Mouse (Mus musculus): ENCODE results near the gene Cwf19l1. TPM values are rescaled to one million over a fixed set of nuclear protein-coding genes. Genes with fewer than 3 reads are reported as not detected.
A peak's percentile ranks its signal among the peaks of the same experiment; 100 is the strongest.

Cwf19l1 gene
- 14.7 and 16.9 TPM in 2 replicates for polyA plus RNA-seq (2015; fragmentation: Nextera tagmentation; extraction: Ambion mirVana)

GRCm38 (mm10) chr19:44135072-44135959, at the start of gene Cwf19l1:
TSS of gene Cwf19l1 (minus strand) at chr19:44135876.
- peak; percentile 90 for ATAC-seq (ENCODE audit: insufficient read depth)
- peaks cover 45% of the 10 kb centered on the region for H3K36me3 ChIP-seq (replicated peaks)
- WGBS (ENCODE audit: insufficient replicate concordance): under 1% methylated on average over 45 of the region's 45 CpGs

DNA sequence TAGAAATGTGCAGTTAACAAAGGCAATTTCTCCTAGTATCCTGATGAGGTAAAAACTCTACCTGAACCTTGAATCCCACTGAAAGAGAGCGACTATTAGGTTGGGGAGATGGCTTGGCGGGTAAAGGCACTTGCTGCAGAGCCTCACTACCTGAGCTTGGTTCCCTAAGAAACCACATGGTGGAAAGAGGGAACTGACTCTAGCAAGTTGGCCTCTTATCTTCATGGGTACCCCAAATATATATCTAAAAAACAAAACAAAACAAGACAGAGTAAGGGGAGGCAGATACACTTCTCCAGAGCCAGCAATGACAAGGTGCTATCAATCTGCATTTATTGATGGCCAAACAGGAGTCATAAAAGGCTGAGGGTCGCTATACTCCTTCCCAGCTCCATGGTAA, 48.3 kb upstream of the Cwf19l1 start:
- no peaks in the 10 kb centered on the region for H3K36me3 ChIP-seq (replicated peaks)
- no peaks in the 10 kb centered on the region for H3K4me1 ChIP-seq (replicated peaks)
- H3K9ac ChIP-seq: no peak overlapping the region
- ATAC-seq (ENCODE audit: insufficient read depth): no peak
- no peak overlapping the region for H3K27ac ChIP-seq (replicated peaks)
- WGBS (ENCODE audit: insufficient replicate concordance): 44% methylated on average over 3 of the region's 3 CpGs
- no peak overlapping the region for H3K4me2 ChIP-seq
- no peak overlapping the region for H3K4me3 ChIP-seq (replicated peaks)
- H3K27me3 ChIP-seq: no peaks in the 10 kb centered on the region
- H3K9me3 ChIP-seq (replicated peaks): no peaks in the 10 kb centered on the region

More at GRCm38 (mm10) chr19:44135072-44135959, at the start of gene Cwf19l1:
- peak within 1 kb of the TSS; percentile 72 for H3K4me3 ChIP-seq (replicated peaks)
- H3K4me1 ChIP-seq (replicated peaks): peaks cover 23% of the 10 kb centered on the region
- no peaks in the 10 kb centered on the region for H3K27me3 ChIP-seq
- peak within 1 kb of the TSS; percentile 80 for H3K4me2 ChIP-seq
- no peaks in the 10 kb centered on the region for H3K9me3 ChIP-seq (replicated peaks)
- H3K27ac ChIP-seq (replicated peaks): peak within 1 kb of the TSS; percentile 77
- H3K9ac ChIP-seq: peak within 1 kb of the TSS; percentile 64

- WGBS (ENCODE audit: insufficient replicate concordance): 46% methylated on average over 1 of the region's 1 CpGs
- Histone ChIP-seq H3K9me3 (replicated peaks) (no peaks in the 10 kb centered on the region), H3K9ac (no peak overlapping the region), H3K36me3 (replicated peaks) (no peaks in the 10 kb centered on the region), H3K27ac (replicated peaks) (no peak overlapping the region), H3K4me3 (replicated peaks) (no peak overlapping the region), H3K4me1 (replicated peaks) (no peaks in the 10 kb centered on the region), H3K27me3 (no peaks in the 10 kb centered on the region), H3K4me2 (no peak overlapping the region)
- no peak for ATAC-seq (ENCODE audit: insufficient read depth)
Measured at GRCm38 (mm10) chr19:44180502-44180901, 44.8 kb upstream of the Cwf19l1 start.

DNA sequence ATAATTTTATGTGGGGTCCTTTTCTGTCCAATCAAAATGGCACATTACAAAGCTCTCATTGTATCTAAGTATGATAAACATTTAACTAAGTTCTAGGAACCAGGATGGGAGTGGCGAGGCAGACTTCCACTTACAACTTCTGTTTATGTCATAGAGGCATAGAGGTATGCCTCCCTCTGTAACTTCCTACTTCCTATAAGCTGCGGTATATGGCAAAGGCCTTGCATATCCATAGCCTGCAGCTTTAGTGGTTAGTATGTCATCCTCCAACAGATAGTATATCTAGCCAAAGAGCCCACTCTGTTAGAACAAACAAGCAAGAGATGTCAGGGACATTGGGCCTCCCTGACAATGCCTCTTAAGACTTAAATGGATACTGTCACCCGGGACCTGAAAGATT, 41.1 kb upstream of the Cwf19l1 start:
- Histone ChIP-seq H3K36me3 (replicated peaks) (no peaks in the 10 kb centered on the region), H3K4me2 (no peak overlapping the region), H3K27ac (replicated peaks) (no peak overlapping the region), H3K9ac (no peak overlapping the region), H3K27me3 (no peaks in the 10 kb centered on the region), H3K4me1 (replicated peaks) (no peaks in the 10 kb centered on the region), H3K9me3 (replicated peaks) (no peaks in the 10 kb centered on the region), H3K4me3 (replicated peaks) (no peak overlapping the region)
- WGBS (ENCODE audit: insufficient replicate concordance): 51% methylated on average over 3 of the region's 3 CpGs
- no peak for ATAC-seq (ENCODE audit: insufficient read depth)

DNA sequence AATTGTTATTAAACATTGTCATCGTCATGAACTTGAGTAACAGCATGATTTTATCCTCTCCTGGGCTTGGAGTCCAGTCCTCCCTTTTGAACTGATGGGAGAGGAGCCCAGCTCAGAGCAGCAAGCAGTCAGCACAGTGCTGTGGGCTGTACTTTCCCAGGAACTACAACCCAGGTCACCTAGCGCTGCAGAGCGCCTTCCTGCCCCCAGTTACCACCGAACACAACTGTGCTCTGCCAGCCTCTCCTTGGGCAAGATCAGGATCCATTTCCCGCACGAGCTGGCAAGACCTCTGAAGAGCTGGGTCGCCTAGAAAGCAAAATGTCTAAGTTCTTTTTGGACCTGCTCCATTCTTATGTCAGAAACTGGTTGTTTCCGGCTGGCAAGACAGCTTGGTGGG, 39.2 kb upstream of the Cwf19l1 start:
- H3K36me3 ChIP-seq (replicated peaks): no peaks in the 10 kb centered on the region
- no peak overlapping the region for H3K27ac ChIP-seq (replicated peaks)
- no peaks in the 10 kb centered on the region for H3K4me1 ChIP-seq (replicated peaks)
- ATAC-seq (ENCODE audit: insufficient read depth): no peak
- H3K4me2 ChIP-seq: no peak overlapping the region
- no peaks in the 10 kb centered on the region for H3K27me3 ChIP-seq
- no peak overlapping the region for H3K9ac ChIP-seq
- 51% methylated on average over 8 of the region's 8 CpGs for WGBS (ENCODE audit: insufficient replicate concordance)
- H3K4me3 ChIP-seq (replicated peaks): no peak overlapping the region
- H3K9me3 ChIP-seq (replicated peaks): no peaks in the 10 kb centered on the region

- no peaks in the 10 kb centered on the region for H3K4me1 ChIP-seq (replicated peaks)
- H3K27ac ChIP-seq (replicated peaks): no peak overlapping the region
- peaks cover 19% of the 10 kb centered on the region; the same call in 1 of the 2 replicates for H3K27me3 ChIP-seq
- no peak overlapping the region for H3K9ac ChIP-seq
- no peaks in the 10 kb centered on the region for H3K36me3 ChIP-seq (replicated peaks)
- H3K4me3 ChIP-seq (replicated peaks): no peak overlapping the region
- ATAC-seq (ENCODE audit: insufficient read depth): no peak
- H3K4me2 ChIP-seq: no peak overlapping the region
- 4% methylated on average over 3 of the region's 3 CpGs for WGBS (ENCODE audit: insufficient replicate concordance)
- H3K9me3 ChIP-seq (replicated peaks): no peaks in the 10 kb centered on the region
Measured at GRCm38 (mm10) chr19:44161515-44161914, 25.8 kb upstream of the Cwf19l1 start.

- no peak for ATAC-seq (ENCODE audit: insufficient read depth)
- H3K9ac ChIP-seq: no peak overlapping the region
- no peaks in the 10 kb centered on the region for H3K4me1 ChIP-seq (replicated peaks)
- no peak overlapping the region for H3K27ac ChIP-seq (replicated peaks)
- H3K36me3 ChIP-seq (replicated peaks): no peaks in the 10 kb centered on the region
- 52% methylated on average over 3 of the region's 3 CpGs for WGBS (ENCODE audit: insufficient replicate concordance)
- H3K4me2 ChIP-seq: no peak overlapping the region
- H3K9me3 ChIP-seq (replicated peaks): no peaks in the 10 kb centered on the region
- no peak overlapping the region for H3K4me3 ChIP-seq (replicated peaks)
- peaks cover 29% of the 10 kb centered on the region for H3K27me3 ChIP-seq
Measured at GRCm38 (mm10) chr19:44159386-44159785, 23.7 kb upstream of the Cwf19l1 start.

GRCm38 (mm10) chr19:44157005-44157404, 21.3 kb upstream of the Cwf19l1 start:
- no peaks in the 10 kb centered on the region for H3K9me3 ChIP-seq (replicated peaks)
- WGBS (ENCODE audit: insufficient replicate concordance): 74% methylated on average over 10 of the region's 10 CpGs

DNA sequence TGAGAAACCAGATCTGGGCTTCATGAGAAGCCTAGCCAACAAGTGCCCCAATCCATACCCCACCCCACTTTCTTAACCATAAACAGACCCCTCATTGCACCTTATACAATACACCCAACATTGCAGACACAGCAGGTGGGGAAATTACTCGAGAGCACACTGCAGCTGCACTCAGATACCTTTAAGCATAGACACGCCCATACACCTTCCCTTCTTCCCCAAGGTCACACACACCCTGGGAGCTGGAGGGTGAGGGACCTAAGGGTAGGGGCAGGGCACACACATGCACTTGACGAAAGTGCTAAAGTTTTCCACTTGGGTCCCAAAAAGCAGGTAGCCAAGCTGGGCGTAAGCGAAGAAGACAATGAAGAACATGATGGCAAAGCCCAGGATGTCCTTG, 18.1 kb upstream of the Cwf19l1 start:
- ATAC-seq (ENCODE audit: insufficient read depth): no peak
- H3K27me3 ChIP-seq: peaks cover 61% of the 10 kb centered on the region
- WGBS (ENCODE audit: insufficient replicate concordance): 66% methylated on average over 5 of the region's 5 CpGs

More at GRCm38 (mm10) chr19:44157005-44157404, 21.3 kb upstream of the Cwf19l1 start:
- H3K4me3 ChIP-seq (replicated peaks): no peak overlapping the region
- ATAC-seq (ENCODE audit: insufficient read depth): no peak
- peaks cover 46% of the 10 kb centered on the region for H3K27me3 ChIP-seq
- H3K9ac ChIP-seq: no peak overlapping the region
- no peak overlapping the region for H3K4me2 ChIP-seq
- no peaks in the 10 kb centered on the region for H3K4me1 ChIP-seq (replicated peaks)
- H3K36me3 ChIP-seq (replicated peaks): no peaks in the 10 kb centered on the region
- H3K27ac ChIP-seq (replicated peaks): no peak overlapping the region

GRCm38 (mm10) chr19:44148991-44149390, 13.3 kb upstream of the Cwf19l1 start:
- no peak overlapping the region for H3K27ac ChIP-seq (replicated peaks)
- no peaks in the 10 kb centered on the region for H3K9me3 ChIP-seq (replicated peaks)
- H3K4me3 ChIP-seq (replicated peaks): no peak overlapping the region
- peaks cover 25% of the 10 kb centered on the region for H3K4me1 ChIP-seq (replicated peaks)
- WGBS (ENCODE audit: insufficient replicate concordance): 49% methylated on average over 2 of the region's 2 CpGs
- no peak overlapping the region for H3K4me2 ChIP-seq
- H3K27me3 ChIP-seq: peaks cover 40% of the 10 kb centered on the region
- no peaks in the 10 kb centered on the region for H3K36me3 ChIP-seq (replicated peaks)
- no peak overlapping the region for H3K9ac ChIP-seq
- no peak for ATAC-seq (ENCODE audit: insufficient read depth)

More for the DNA sequence above, 18.1 kb upstream of the Cwf19l1 start:
- Histone ChIP-seq H3K36me3 (replicated peaks) (no peaks in the 10 kb centered on the region), H3K4me2 (no peak overlapping the region), H3K4me1 (replicated peaks) (no peaks in the 10 kb centered on the region), H3K4me3 (replicated peaks) (no peak overlapping the region), H3K9ac (no peak overlapping the region), H3K9me3 (replicated peaks) (no peaks in the 10 kb centered on the region), H3K27ac (replicated peaks) (no peak overlapping the region)

DNA sequence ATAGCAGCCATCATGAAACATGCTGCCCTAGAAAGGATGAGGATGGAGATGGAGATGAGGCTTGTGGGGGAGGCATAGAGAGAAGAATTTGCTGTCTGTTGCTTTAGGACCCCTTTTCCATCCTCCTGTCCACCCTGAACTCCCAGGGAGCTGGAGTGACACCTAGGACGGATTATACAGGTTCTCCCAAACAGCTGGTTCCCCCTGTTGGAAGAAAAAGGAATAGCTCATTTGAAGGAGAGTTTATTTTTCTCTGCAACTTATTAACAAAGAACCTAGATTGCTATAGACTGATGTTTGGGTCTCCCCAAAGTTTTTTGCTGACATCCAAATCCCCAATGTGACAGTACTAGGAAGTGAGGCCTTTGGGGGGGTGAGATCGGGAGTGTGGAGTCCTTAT, 12.7 kb upstream of the Cwf19l1 start:
- H3K4me1 ChIP-seq (replicated peaks): peaks cover 25% of the 10 kb centered on the region
- no peak overlapping the region for H3K9ac ChIP-seq
- no peak for ATAC-seq (ENCODE audit: insufficient read depth)
- no peak overlapping the region for H3K4me2 ChIP-seq
- no peak overlapping the region for H3K4me3 ChIP-seq (replicated peaks)
- no peak overlapping the region for H3K27ac ChIP-seq (replicated peaks)
- H3K27me3 ChIP-seq: peaks cover 36% of the 10 kb centered on the region
- peaks cover 5% of the 10 kb centered on the region for H3K36me3 ChIP-seq (replicated peaks)
- H3K9me3 ChIP-seq (replicated peaks): no peaks in the 10 kb centered on the region
- 14% methylated on average over 2 of the region's 2 CpGs for WGBS (ENCODE audit: insufficient replicate concordance)
